Mouse (Mus musculus) T-helper 17 cell (primary cell): ENCODE results near the gene Akr1c20.

ENCODE experiments used
- in situ Hi-C, 2 experiments: fragments of 300-600 bp; cut with MboI, MseI; formaldehyde crosslinking; loops; 1 replicate in 1 of 2; 2 replicates in 1 of 2; pipeline ENCODE4 v1.15.1; 2025; ENCODE audit warnings: high pct_unique_total_duplicates in 2 of 2

Akr1c20 gene

GRCm38 (mm10) chr13:4523201-4523838, at the start of gene Akr1c20:
Akr1c20 (minus strand) TSS chr13:4523345.
- in situ Hi-C loops, result no loop called here

GRCm38 (mm10) chr13:4565996-4566395, 42.9 kb upstream of the Akr1c20 start:
- in situ Hi-C loops, result no loop called here

GRCm38 (mm10) chr13:4560500-4560899, 37.4 kb upstream of the Akr1c20 start:
- in situ Hi-C loops, result no loop called here

GRCm38 (mm10) chr13:4559143-4559542, 36.0 kb upstream of the Akr1c20 start:
- in situ Hi-C loops, result no loop called here

GRCm38 (mm10) chr13:4514811-4515210, 8.3 kb downstream of the Akr1c20 start:
- in situ Hi-C loops, result no loop called here

GRCm38 (mm10) chr13:4467896-4468295, 55.2 kb downstream of the Akr1c20 start:
- in situ Hi-C loops, result no loop called here

GRCm38 (mm10) chr13:4465641-4466040, 57.5 kb downstream of the Akr1c20 start:
- in situ Hi-C loops, result no loop called here
